Mouse (Mus musculus): ENCODE data around the gene Tmem100.

- TF ChIP-seq CTCF (IDR thresholded peaks at IDR 0.05; ENCODE audit: low read depth), result no peak
- no peak for TF ChIP-seq EP300 (IDR thresholded peaks at IDR 0.05; ENCODE audit: low read depth)
These were observed 35.4 kb upstream of the Tmem100 start for GRCm38 (mm10) chr11:89994706-89995105.
